Mouse (Mus musculus): ENCODE measurements around the gene Bcs1l. TPM values are rescaled to one million over a fixed set of nuclear protein-coding genes. Genes with fewer than 3 reads are reported as not detected.

The Bcs1l gene
- polyA plus RNA-seq (2015; fragmentation: Nextera tagmentation; extraction: Ambion mirVana) = 23.1 and 23.2 TPM in 2 replicates

DNA sequence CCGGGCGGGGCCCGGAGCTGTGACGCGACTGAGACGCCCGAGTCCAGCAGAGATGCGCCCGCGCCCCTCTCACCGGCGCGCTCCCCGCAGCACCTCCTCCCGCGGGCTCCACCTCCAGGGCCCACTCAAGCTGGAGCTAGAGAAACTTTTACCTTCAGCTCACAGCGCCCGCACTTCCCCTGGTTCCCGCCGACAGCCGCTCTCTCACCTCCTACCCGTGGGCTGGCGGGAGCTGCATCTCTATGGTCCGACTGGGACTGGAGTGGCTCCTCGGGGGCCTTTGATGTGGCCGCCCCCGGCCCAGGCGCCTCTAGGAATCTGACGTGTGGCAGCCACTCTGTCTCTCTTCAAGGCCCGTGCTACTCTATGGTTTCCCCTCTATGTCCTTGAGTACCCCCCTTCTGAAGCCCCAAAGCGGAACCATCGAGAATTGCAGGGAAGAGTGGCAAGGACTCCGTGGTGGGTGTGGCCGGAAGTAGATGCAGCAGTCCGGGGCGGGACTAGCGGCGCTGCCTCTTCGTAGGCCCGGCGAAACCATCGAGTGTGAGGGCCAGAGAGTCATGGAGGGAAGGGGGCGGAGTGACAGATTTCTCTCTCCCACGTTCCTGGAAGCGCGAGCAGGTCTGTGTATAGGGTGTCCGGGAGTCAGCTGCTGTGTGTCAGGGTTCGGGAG is at the start of gene Bcs1l, which contains the start of gene Zfp142:
Gene Bcs1l (plus strand): TSS at position 517 of the 673 bp plus-strand sequence.
Gene Zfp142 (minus strand): TSS at position 474 of the 673 bp plus-strand sequence.
- under 1% methylated on average over 47 of the region's 48 CpGs for WGBS
- Histone ChIP-seq H3K36me3 (ENCODE audit: control insufficient read depth, insufficient read depth, low read length) (peaks cover 14% of the 10 kb centered on the region), H3K4me1 (ENCODE audit: control insufficient read depth, insufficient read depth, low read length) (peaks cover 33% of the 10 kb centered on the region), H3K27ac (ENCODE audit: low read length) (peak within 1 kb of the TSS; percentile 86), H3K4me3 (ENCODE audit: low read depth, low read length) (peak within 1 kb of the TSS; percentile 76), H3K9me3 (replicated peaks; ENCODE audit: control insufficient read depth, low read length, poor library complexity, severe bottlenecking) (no peaks in the 10 kb centered on the region), H3K9ac (ENCODE audit: low read depth, low read length) (peak within 1 kb of the TSS; percentile 80), H3K4me2 (ENCODE audit: low read length) (peak within 1 kb of the TSS; percentile 90), H3K27me3 (ENCODE audit: control insufficient read depth, insufficient read depth, low read depth, low read length) (no peaks in the 10 kb centered on the region)
- peak; percentile 100 for ATAC-seq

DNA sequence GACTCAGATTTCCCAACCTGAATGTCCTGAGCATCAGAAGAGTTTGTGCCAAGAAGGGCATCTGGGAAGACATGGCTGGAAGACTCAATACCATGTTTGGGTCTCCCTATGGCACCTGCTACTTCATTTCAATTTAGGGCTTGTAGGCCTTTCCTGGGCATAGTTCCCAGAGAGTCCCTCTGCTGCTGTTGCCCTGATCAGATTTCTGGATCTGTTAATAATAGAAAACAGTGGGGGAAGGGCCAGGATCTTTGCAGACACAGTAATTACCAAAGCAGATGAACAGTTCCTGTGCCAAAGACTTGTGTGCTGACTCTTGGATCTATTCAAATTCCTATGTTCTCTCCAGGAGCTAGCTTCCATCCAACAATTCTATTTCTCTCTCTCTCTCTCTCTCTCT is 49.4 kb upstream of the Bcs1l start:
- no peak overlapping the region for H3K4me3 ChIP-seq (ENCODE audit: low read depth, low read length)
- ATAC-seq = no peak
- peaks cover 2% of the 10 kb centered on the region for H3K4me1 ChIP-seq (ENCODE audit: control insufficient read depth, insufficient read depth, low read length)
- no peaks in the 10 kb centered on the region for H3K27me3 ChIP-seq (ENCODE audit: control insufficient read depth, insufficient read depth, low read depth, low read length)
- no peaks in the 10 kb centered on the region for H3K9me3 ChIP-seq (replicated peaks; ENCODE audit: control insufficient read depth, low read length, poor library complexity, severe bottlenecking)
- H3K36me3 ChIP-seq (ENCODE audit: control insufficient read depth, insufficient read depth, low read length) = no peaks in the 10 kb centered on the region
- no peak overlapping the region for H3K9ac ChIP-seq (ENCODE audit: low read depth, low read length)
- no peak overlapping the region for H3K27ac ChIP-seq (ENCODE audit: low read length)
- no peak overlapping the region for H3K4me2 ChIP-seq (ENCODE audit: low read length)

DNA sequence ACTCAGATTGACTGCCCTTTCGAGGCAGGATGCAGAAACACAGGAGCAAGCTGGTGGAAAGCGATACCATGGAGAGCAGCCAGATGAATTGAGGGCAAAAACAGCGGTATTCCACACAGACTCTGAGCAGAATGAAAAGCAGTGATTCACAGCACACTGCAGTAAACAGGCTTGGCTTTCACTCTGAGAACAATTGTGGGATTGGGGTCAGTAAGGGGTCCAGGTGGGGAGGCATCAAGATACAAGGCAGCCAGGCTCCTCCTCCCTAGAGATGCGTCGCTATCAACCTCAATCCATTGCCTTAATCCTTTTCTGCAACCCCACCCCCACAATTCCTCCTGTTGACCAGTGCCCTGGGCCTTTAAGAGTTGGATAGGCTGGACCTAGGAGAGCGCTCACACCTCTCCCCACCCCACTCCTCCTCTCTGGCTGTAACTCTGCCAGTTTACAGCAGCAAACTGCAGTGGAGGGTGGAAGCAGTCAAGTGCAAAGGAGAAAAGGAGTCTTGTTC is 45.6 kb upstream of the Bcs1l start, which contains the start of gene Plcd4:
Gene Plcd4 (plus strand): TSS at position 438 of the 511 bp plus-strand sequence.
- Histone ChIP-seq H3K27ac (ENCODE audit: low read length) (peak within 1 kb of the TSS; percentile 41), H3K36me3 (ENCODE audit: control insufficient read depth, insufficient read depth, low read length) (no peaks in the 10 kb centered on the region), H3K9ac (ENCODE audit: low read depth, low read length) (peak within 1 kb of the TSS; percentile 31; the same call in 1 of the 2 replicates), H3K9me3 (replicated peaks; ENCODE audit: control insufficient read depth, low read length, poor library complexity, severe bottlenecking) (no peaks in the 10 kb centered on the region), H3K4me2 (ENCODE audit: low read length) (peak within 1 kb of the TSS; percentile 4), H3K4me1 (ENCODE audit: control insufficient read depth, insufficient read depth, low read length) (peaks cover 2% of the 10 kb centered on the region), H3K4me3 (ENCODE audit: low read depth, low read length) (peak within 1 kb of the TSS; percentile 0; the same call in 1 of the 2 replicates), H3K27me3 (ENCODE audit: control insufficient read depth, insufficient read depth, low read depth, low read length) (no peaks in the 10 kb centered on the region)
- WGBS = 1% methylated on average over 6 of the region's 6 CpGs
- peak; percentile 82; the same call in 1 of the 2 replicates for ATAC-seq

DNA sequence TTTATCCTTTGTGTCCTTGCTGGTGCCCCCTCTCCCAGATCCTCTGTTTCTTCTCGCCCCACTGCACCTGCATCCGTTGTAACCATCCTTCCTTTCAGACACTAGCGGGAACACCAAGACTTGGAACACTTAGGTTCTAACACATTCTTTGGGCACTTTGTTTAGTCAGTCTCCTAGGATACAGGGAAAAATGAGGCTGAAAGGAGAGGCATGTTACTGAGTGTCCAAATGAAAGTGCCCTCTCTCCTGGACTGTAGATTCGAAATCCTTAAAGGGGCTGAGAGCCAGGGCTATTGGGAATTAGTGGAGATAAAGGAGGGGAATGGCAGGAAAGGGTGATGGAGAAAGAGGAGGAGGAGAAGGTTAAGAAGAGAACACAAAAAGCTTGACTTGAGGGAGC is 43.9 kb upstream of the Bcs1l start, which contains the start of gene Usp37:
Gene Usp37 (minus strand): TSS at position 101 of the 400 bp plus-strand sequence.
- 12% methylated on average over 4 of the region's 4 CpGs for WGBS
- Histone ChIP-seq H3K4me1 (ENCODE audit: control insufficient read depth, insufficient read depth, low read length) (peaks cover 2% of the 10 kb centered on the region), H3K27ac (ENCODE audit: low read length) (no peak within 1 kb of the TSS), H3K9me3 (replicated peaks; ENCODE audit: control insufficient read depth, low read length, poor library complexity, severe bottlenecking) (no peaks in the 10 kb centered on the region), H3K36me3 (ENCODE audit: control insufficient read depth, insufficient read depth, low read length) (no peaks in the 10 kb centered on the region), H3K27me3 (ENCODE audit: control insufficient read depth, insufficient read depth, low read depth, low read length) (no peaks in the 10 kb centered on the region), H3K4me3 (ENCODE audit: low read depth, low read length) (0 out of 2 replicates have a peak within 1 kb of the TSS, but pooled peaks have one; percentile 0), H3K9ac (ENCODE audit: low read depth, low read length) (no peak within 1 kb of the TSS), H3K4me2 (ENCODE audit: low read length) (peak within 1 kb of the TSS; percentile 4)
- no peak for ATAC-seq

DNA sequence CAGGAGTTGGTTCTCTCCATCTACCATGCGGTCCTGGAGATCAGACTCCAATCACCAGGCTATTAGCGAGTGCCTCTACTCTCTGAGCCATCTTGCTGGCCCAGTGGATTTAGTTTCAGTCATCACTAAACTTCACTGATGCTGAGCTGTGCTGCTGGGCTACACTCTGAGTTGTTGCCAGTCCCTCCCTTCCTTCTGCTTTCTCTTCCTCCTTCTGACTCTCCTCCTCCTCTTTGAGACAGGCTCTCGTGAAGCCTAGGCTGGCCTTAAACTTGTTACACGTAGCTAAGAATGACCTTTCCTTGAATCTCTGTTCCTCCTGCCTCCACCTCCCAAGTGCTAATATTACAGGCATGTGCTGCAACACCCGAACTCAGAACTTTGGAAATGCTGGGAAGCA is 29.0 kb upstream of the Bcs1l start:
- Histone ChIP-seq H3K9ac (ENCODE audit: low read depth, low read length) (no peak overlapping the region), H3K4me3 (ENCODE audit: low read depth, low read length) (no peak overlapping the region), H3K27me3 (ENCODE audit: control insufficient read depth, insufficient read depth, low read depth, low read length) (no peaks in the 10 kb centered on the region), H3K27ac (ENCODE audit: low read length) (no peak overlapping the region), H3K9me3 (replicated peaks; ENCODE audit: control insufficient read depth, low read length, poor library complexity, severe bottlenecking) (no peaks in the 10 kb centered on the region), H3K4me1 (ENCODE audit: control insufficient read depth, insufficient read depth, low read length) (no peaks in the 10 kb centered on the region), H3K36me3 (ENCODE audit: control insufficient read depth, insufficient read depth, low read length) (0 out of 2 replicates have a peak, but pooled peaks cover 2% of the 10 kb centered on the region), H3K4me2 (ENCODE audit: low read length) (no peak overlapping the region)
- ATAC-seq = no peak
- 86% methylated on average over 5 of the region's 5 CpGs for WGBS

DNA sequence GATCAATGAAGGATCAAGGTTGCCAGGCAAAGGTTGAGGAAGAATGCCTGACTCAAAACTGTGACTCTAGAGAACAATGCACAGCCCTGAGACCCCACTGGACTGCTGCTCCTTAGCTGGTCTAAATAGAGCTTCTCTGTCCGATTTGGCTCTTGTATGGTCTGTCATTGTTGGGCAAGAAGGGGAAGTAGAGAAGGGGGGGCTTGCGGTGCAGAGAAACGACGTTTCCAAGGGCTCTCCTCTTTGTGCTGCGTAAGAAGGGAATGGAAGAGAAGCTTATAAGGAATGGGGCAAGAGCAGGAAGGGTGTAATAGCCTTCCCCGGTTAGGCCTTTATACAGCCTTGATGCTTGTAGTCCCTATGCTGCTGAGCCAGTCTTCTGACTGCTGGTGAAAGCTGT is 22.3 kb upstream of the Bcs1l start:
- H3K4me3 ChIP-seq (ENCODE audit: low read depth, low read length) = no peak overlapping the region
- no peak overlapping the region for H3K9ac ChIP-seq (ENCODE audit: low read depth, low read length)
- no peak overlapping the region for H3K4me2 ChIP-seq (ENCODE audit: low read length)
- ATAC-seq = no peak
- no peaks in the 10 kb centered on the region for H3K27me3 ChIP-seq (ENCODE audit: control insufficient read depth, insufficient read depth, low read depth, low read length)
- no peaks in the 10 kb centered on the region for H3K4me1 ChIP-seq (ENCODE audit: control insufficient read depth, insufficient read depth, low read length)
- WGBS = 54% methylated on average over 6 of the region's 6 CpGs
- H3K27ac ChIP-seq (ENCODE audit: low read length) = no peak overlapping the region
- no peaks in the 10 kb centered on the region for H3K9me3 ChIP-seq (replicated peaks; ENCODE audit: control insufficient read depth, low read length, poor library complexity, severe bottlenecking)
- peaks cover 42% of the 10 kb centered on the region for H3K36me3 ChIP-seq (ENCODE audit: control insufficient read depth, insufficient read depth, low read length)

DNA sequence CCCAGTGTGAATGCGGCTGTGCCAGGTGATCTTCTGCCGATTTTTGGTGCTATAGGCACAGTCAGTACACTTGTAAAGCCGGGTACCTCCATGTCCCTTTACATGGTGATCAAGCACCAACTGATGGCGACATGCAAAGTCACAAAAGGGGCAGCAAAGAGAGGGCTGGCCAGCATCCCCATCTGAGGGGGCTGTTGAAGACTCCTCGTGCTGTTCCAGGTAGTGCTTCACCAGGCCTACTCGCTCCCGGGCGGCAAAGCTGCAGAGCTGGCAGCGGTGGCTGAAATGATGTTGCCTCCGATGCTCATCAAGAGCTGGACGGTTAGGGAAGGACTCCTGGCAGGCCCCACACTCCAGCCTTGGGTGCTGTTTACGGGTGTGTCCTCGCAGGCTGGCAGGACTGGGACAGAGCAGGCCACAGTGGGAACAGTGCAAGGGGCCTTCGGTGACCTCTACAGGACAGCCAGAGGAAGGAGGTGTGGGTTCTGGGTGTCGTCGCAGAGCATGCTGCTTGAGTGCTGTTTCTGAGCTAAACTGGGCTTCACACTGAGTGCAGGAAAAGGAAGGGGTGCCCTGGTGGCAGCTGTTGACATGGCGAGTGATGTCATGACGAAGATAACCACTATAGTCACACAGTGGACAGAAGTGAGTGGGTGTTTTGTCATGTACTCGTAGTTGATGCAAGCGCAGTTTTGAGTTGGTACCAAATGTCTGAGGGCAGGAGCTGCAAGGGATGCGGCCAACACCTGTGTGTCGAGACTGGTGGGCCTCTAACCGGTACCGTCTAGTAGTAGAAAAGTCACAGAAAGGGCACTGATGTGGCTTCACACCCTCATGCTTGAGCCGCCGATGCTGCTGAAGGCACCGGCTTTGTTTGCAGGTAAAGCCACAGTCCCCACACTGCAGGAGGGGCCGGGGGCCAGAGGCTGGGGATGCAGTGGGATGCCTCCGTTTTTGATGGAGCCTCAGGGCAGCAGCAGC is 18.1 kb upstream of the Bcs1l start:
- no peak overlapping the region for H3K27ac ChIP-seq (ENCODE audit: low read length)
- peaks cover 63% of the 10 kb centered on the region for H3K36me3 ChIP-seq (ENCODE audit: control insufficient read depth, insufficient read depth, low read length)
- 94% methylated on average over 29 of the region's 29 CpGs for WGBS
- no peak for ATAC-seq
- H3K4me2 ChIP-seq (ENCODE audit: low read length) = no peak overlapping the region
- no peaks in the 10 kb centered on the region for H3K27me3 ChIP-seq (ENCODE audit: control insufficient read depth, insufficient read depth, low read depth, low read length)
- no peaks in the 10 kb centered on the region for H3K4me1 ChIP-seq (ENCODE audit: control insufficient read depth, insufficient read depth, low read length)
- H3K9me3 ChIP-seq (replicated peaks; ENCODE audit: control insufficient read depth, low read length, poor library complexity, severe bottlenecking) = no peaks in the 10 kb centered on the region
- H3K4me3 ChIP-seq (ENCODE audit: low read depth, low read length) = no peak overlapping the region
- no peak overlapping the region for H3K9ac ChIP-seq (ENCODE audit: low read depth, low read length)

DNA sequence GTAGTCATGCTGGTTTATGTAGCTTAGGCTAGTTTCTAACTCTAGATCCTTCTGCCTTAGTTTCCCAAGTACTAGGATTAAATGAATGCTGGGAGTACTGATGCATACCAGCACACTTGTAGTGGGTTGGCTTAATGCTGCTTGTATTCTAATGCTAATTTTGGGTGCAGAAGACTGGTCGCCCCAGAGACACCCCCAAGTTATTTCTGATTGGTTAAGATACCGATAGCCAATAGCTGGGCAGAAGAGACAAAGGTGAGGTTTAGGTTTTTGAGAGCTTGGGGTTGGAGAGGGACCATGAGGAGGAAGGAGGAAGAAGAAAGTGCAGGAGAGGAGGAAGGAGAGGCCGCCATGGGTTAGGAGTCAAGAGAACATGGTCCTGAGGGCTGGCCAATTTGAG is 5.5 kb upstream of the Bcs1l start:
- WGBS = 77% methylated on average over 3 of the region's 3 CpGs
- no peak overlapping the region for H3K4me2 ChIP-seq (ENCODE audit: low read length)
- H3K36me3 ChIP-seq (ENCODE audit: control insufficient read depth, insufficient read depth, low read length) = peaks cover 16% of the 10 kb centered on the region
- no peak for ATAC-seq
- H3K9me3 ChIP-seq (replicated peaks; ENCODE audit: control insufficient read depth, low read length, poor library complexity, severe bottlenecking) = no peaks in the 10 kb centered on the region
- peaks cover 23% of the 10 kb centered on the region for H3K4me1 ChIP-seq (ENCODE audit: control insufficient read depth, insufficient read depth, low read length)
- H3K9ac ChIP-seq (ENCODE audit: low read depth, low read length) = no peak overlapping the region
- no peak overlapping the region for H3K27ac ChIP-seq (ENCODE audit: low read length)
- no peaks in the 10 kb centered on the region for H3K27me3 ChIP-seq (ENCODE audit: control insufficient read depth, insufficient read depth, low read depth, low read length)
- H3K4me3 ChIP-seq (ENCODE audit: low read depth, low read length) = no peak overlapping the region
